Mouse (Mus musculus) intestine, embryonic 16.5 days (tissue): ENCODE results near the gene Elmod2. TPM values are rescaled to one million over a fixed set of nuclear protein-coding genes. Genes with fewer than 3 reads are reported as not detected.
"Not testable (repeated sequence)": the region's sequence is repeated elsewhere in the genome, so short reads cannot be mapped to it uniquely, and the experiment has no call there.

ENCODE experiments used
- ATAC-seq: fragments of 200-750 bp; cut with Nextera tagmentation; 2 replicates; pipeline ENCODE4 v1.8.0; 2017; ENCODE audit warnings: moderate TSS enrichment, moderate library complexity
- H3K27ac ChIP-seq: fragments of 300-500 bp; sonication (generic); 2 replicates; pipeline ENCODE4 v1.5.1; 2014; ENCODE audit warnings: mild to moderate bottlenecking, low read length
- H3K27me3 ChIP-seq: fragments of 300-500 bp; sonication (generic); replicated peaks from 2 replicates; pipeline ENCODE4 v1.6.1; 2014; ENCODE audit warnings: low read length, control low read depth, mixed read lengths; ENCODE audit not compliant: control insufficient read depth, insufficient read depth
- H3K36me3 ChIP-seq: fragments of 300-500 bp; sonication (generic); 2 replicates; pipeline ENCODE4 v1.6.1; 2014; ENCODE audit warnings: low read length, control low read depth; ENCODE audit not compliant: control insufficient read depth, insufficient read depth
- H3K4me1 ChIP-seq: fragments of 300-500 bp; sonication (generic); 2 replicates; pipeline ENCODE4 v1.6.1; 2014; ENCODE audit warnings: low read length, control low read depth, mixed read lengths; ENCODE audit not compliant: control insufficient read depth, insufficient read depth
- H3K4me2 ChIP-seq: fragments of 300-500 bp; sonication (generic); 2 replicates; pipeline ENCODE4 v1.6.1; 2014; ENCODE audit warnings: low read depth, low read length, control low read depth
- H3K4me3 ChIP-seq: fragments of 300-500 bp; sonication (generic); 2 replicates; pipeline ENCODE4 v1.5.1; 2014; ENCODE audit warnings: mild to moderate bottlenecking, low read length
- H3K9ac ChIP-seq: fragments of 300-500 bp; sonication (generic); 2 replicates; pipeline ENCODE4 v1.6.1; 2014; ENCODE audit warnings: low read depth, low read length
- H3K9me3 ChIP-seq: fragments of 300-500 bp; sonication (generic); 2 replicates; pipeline ENCODE4 v1.6.1; 2016; ENCODE audit warnings: low read length, control low read depth; ENCODE audit not compliant: control insufficient read depth
- WGBS: fragments of 180-500 bp; shearing (Covaris S2); extraction: QIAGEN DNeasy Blood & Tissue Kit; methylation state at CpG from one replicate; pipeline ENCODE4 v1.1.7; 2014; 5-methylcytosine and 5-hydroxymethylcytosine counted together
- polyA plus RNA-seq: library from polyadenylated mRNA; unstranded; fragments of >200 nt; fragmentation: Nextera tagmentation; extraction: Ambion mirVana; gene quantifications from 2 replicates; pipeline ENCODE4 v1.2.1, GENCODE M21; 2015

Gene Elmod2
- polyA plus RNA-seq, 1 experiment from 2014 or later, result 10.0 TPM

GRCm38 (mm10) chr8:83332864-83333263, 578 bp upstream of the Elmod2 start:
- no peaks in the 10 kb centered on the region for H3K36me3 ChIP-seq
- ATAC-seq, result peak; percentile 2; the same call in 1 of the 2 replicates
- H3K9me3 ChIP-seq, result no peaks in the 10 kb centered on the region
- H3K4me1 ChIP-seq, result no peaks in the 10 kb centered on the region
- H3K4me2 ChIP-seq, result peak overlapping the region; percentile 63
- no peak overlapping the region for H3K27ac ChIP-seq
- H3K9ac ChIP-seq, result peak overlapping the region; percentile 53; the same call in 1 of the 2 replicates
- no peaks in the 10 kb centered on the region; the same call in 1 of the 2 replicates for H3K27me3 ChIP-seq
- WGBS, result 10% methylated on average over 7 of the region's 7 CpGs
- H3K4me3 ChIP-seq, result peak overlapping the region; percentile 93

- H3K27ac ChIP-seq, result no peak overlapping the region
- no peak for ATAC-seq
- H3K4me3 ChIP-seq, result peak overlapping the region; percentile 93
- H3K27me3 ChIP-seq, result no peaks in the 10 kb centered on the region; the same call in 1 of the 2 replicates
- H3K4me2 ChIP-seq, result peak overlapping the region; percentile 93
- no peaks in the 10 kb centered on the region for H3K36me3 ChIP-seq
- H3K9ac ChIP-seq, result peak overlapping the region; percentile 89
- no peaks in the 10 kb centered on the region for H3K9me3 ChIP-seq
- 9% methylated on average over 7 of the region's 7 CpGs for WGBS
- H3K4me1 ChIP-seq, result no peaks in the 10 kb centered on the region
Observed at GRCm38 (mm10) chr8:83331567-83331898, 753 bp downstream of the Elmod2 start.

GRCm38 (mm10) chr8:83327889-83328288, 4.4 kb downstream of the Elmod2 start:
- no peaks in the 10 kb centered on the region for H3K36me3 ChIP-seq
- no peaks in the 10 kb centered on the region for H3K9me3 ChIP-seq
- H3K4me3 ChIP-seq, result no peak overlapping the region
- H3K27ac ChIP-seq, result no peak overlapping the region
- no peak overlapping the region for H3K9ac ChIP-seq
- H3K4me1 ChIP-seq, result no peaks in the 10 kb centered on the region
- 95% methylated on average over 5 of the region's 5 CpGs for WGBS
- H3K4me2 ChIP-seq, result no peak overlapping the region
- no peak for ATAC-seq
- H3K27me3 ChIP-seq, result no peaks in the 10 kb centered on the region

GRCm38 (mm10) chr8:83323056-83323455, 9.2 kb downstream of the Elmod2 start:
- peaks cover 4% of the 10 kb centered on the region; the same call in 1 of the 2 replicates for H3K36me3 ChIP-seq
- H3K4me3 ChIP-seq, result no peak overlapping the region
- no peaks in the 10 kb centered on the region for H3K27me3 ChIP-seq
- no peak overlapping the region for H3K27ac ChIP-seq
- no peak overlapping the region for H3K9ac ChIP-seq
- WGBS, result 84% methylated on average over 2 of the region's 2 CpGs
- H3K4me2 ChIP-seq, result no peak overlapping the region
- no peak for ATAC-seq
- no peaks in the 10 kb centered on the region for H3K9me3 ChIP-seq
- no peaks in the 10 kb centered on the region for H3K4me1 ChIP-seq

- 93% methylated on average over 6 of the region's 6 CpGs for WGBS
- Histone ChIP-seq H3K9ac (no peak overlapping the region), H3K36me3 (peaks cover 4% of the 10 kb centered on the region; the same call in 1 of the 2 replicates)
Observed at GRCm38 (mm10) chr8:83322374-83322773, 9.9 kb downstream of the Elmod2 start.

GRCm38 (mm10) chr8:83320543-83320942, 11.7 kb downstream of the Elmod2 start:
- no peak overlapping the region for H3K4me3 ChIP-seq
- no peak overlapping the region for H3K27ac ChIP-seq
- no peaks in the 10 kb centered on the region for H3K27me3 ChIP-seq
- no peaks in the 10 kb centered on the region for H3K9me3 ChIP-seq
- H3K4me2 ChIP-seq, result no peak overlapping the region
- 90% methylated on average over 3 of the region's 3 CpGs for WGBS
- peaks cover 4% of the 10 kb centered on the region; the same call in 1 of the 2 replicates for H3K36me3 ChIP-seq
- no peak overlapping the region for H3K9ac ChIP-seq
- H3K4me1 ChIP-seq, result no peaks in the 10 kb centered on the region
- ATAC-seq, result no peak

More at GRCm38 (mm10) chr8:83322374-83322773, 9.9 kb downstream of the Elmod2 start:
- no peak overlapping the region for H3K4me3 ChIP-seq
- H3K27me3 ChIP-seq, result no peaks in the 10 kb centered on the region
- ATAC-seq, result no peak
- H3K27ac ChIP-seq, result no peak overlapping the region
- H3K9me3 ChIP-seq, result no peaks in the 10 kb centered on the region
- H3K4me2 ChIP-seq, result no peak overlapping the region
- H3K4me1 ChIP-seq, result no peaks in the 10 kb centered on the region

- ATAC-seq, result no peak
- no peaks in the 10 kb centered on the region for H3K9me3 ChIP-seq
- no peak overlapping the region for H3K9ac ChIP-seq
- no peaks in the 10 kb centered on the region for H3K4me1 ChIP-seq
- 87% methylated on average over 2 of the region's 2 CpGs for WGBS
- H3K27me3 ChIP-seq, result no peaks in the 10 kb centered on the region
- H3K36me3 ChIP-seq, result no peaks in the 10 kb centered on the region
- no peak overlapping the region for H3K4me3 ChIP-seq
- no peak overlapping the region for H3K4me2 ChIP-seq
- H3K27ac ChIP-seq, result no peak overlapping the region
Observed at GRCm38 (mm10) chr8:83315691-83316090, 16.6 kb downstream of the Elmod2 start.

- H3K4me3 ChIP-seq, H3K9me3 ChIP-seq, H3K4me1 ChIP-seq, H3K27ac ChIP-seq, H3K4me2 ChIP-seq, H3K9ac ChIP-seq, ATAC-seq, H3K36me3 ChIP-seq, H3K27me3 ChIP-seq: not testable (repeated sequence)
- WGBS, result 83% methylated on average over 4 of the region's 4 CpGs
Observed at GRCm38 (mm10) chr8:83315084-83315483, 17.2 kb downstream of the Elmod2 start.

- no peaks in the 10 kb centered on the region for H3K4me1 ChIP-seq
- H3K9ac ChIP-seq, result no peak overlapping the region
- no peaks in the 10 kb centered on the region for H3K36me3 ChIP-seq
- no peak overlapping the region for H3K4me2 ChIP-seq
- H3K4me3 ChIP-seq, result no peak overlapping the region
- H3K27ac ChIP-seq, result no peak overlapping the region
- H3K9me3 ChIP-seq, result no peaks in the 10 kb centered on the region
- 89% methylated on average over 6 of the region's 6 CpGs for WGBS
- H3K27me3 ChIP-seq, result no peaks in the 10 kb centered on the region
- ATAC-seq, result no peak
Observed at GRCm38 (mm10) chr8:83309836-83310235, 22.4 kb downstream of the Elmod2 start.

- no peak overlapping the region for H3K27ac ChIP-seq
- 94% methylated on average over 1 of the region's 1 CpGs for WGBS
- H3K4me1 ChIP-seq, result no peaks in the 10 kb centered on the region
- no peaks in the 10 kb centered on the region for H3K9me3 ChIP-seq
- no peak for ATAC-seq
- no peak overlapping the region for H3K9ac ChIP-seq
- H3K36me3 ChIP-seq, result no peaks in the 10 kb centered on the region
- H3K4me3 ChIP-seq, result no peak overlapping the region
- no peak overlapping the region for H3K4me2 ChIP-seq
- H3K27me3 ChIP-seq, result no peaks in the 10 kb centered on the region
Observed at GRCm38 (mm10) chr8:83304946-83305345, 27.3 kb downstream of the Elmod2 start.
